Mouse (Mus musculus) heart, adult 2 months (tissue): ENCODE data around the gene Itga1.
A peak's percentile ranks its signal among the peaks of the same experiment; 100 is the strongest.

Source experiments
- CTCF ChIP-seq: fragments of 200-600 bp; IDR thresholded peaks from 2 replicates; pipeline ENCODE4 v1.8.1; 2022; ENCODE audit warnings: antibody characterized with exemption, mild to moderate bottlenecking, moderate library complexity
- EP300 ChIP-seq: fragments of 200-500 bp; IDR thresholded peaks from 2 replicates; pipeline ENCODE4 v1.6.1; 2011; ENCODE audit warnings: low read depth, low read length, control low read depth; ENCODE audit not compliant: insufficient read depth

DNA sequence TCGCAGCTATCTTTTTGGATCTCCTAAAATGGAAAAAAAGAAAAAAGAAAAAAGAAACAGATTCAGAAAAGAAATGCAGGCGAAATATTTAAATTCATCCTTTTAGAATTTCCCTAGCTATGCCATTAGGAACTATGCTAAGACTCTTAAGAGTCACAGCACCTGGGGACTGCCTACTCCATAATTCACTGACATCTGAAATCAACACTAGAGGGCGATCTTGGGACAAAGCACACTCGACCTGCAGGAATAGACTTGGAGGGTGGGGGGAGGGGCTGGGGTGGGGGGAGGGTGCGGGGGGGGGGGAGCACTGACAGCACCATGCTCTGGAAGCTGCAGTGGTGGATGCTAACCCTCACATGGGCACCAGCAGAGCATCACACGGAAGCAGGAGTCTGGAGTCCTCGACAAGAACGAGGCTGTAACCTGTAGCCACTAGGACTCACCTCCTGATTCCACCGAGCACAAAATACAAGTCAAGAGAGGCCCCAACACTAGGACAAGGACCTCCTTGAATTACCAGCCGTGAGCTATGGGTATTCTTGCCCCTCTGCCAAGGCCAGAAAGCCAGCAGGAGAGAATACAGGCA is 120.8 kb downstream of the Itga1 start:
- TF ChIP-seq CTCF (peak; percentile 62), EP300 (no peak)
